Mouse (Mus musculus): Measurements from ENCODE around the gene Mok. TPM values are rescaled to one million over a fixed set of nuclear protein-coding genes. Genes with fewer than 3 reads are reported as not detected.

The Mok gene
- total RNA-seq, 2 experiments from 2014 or later = 0.05 to 0.42 TPM

- no peak for ATAC-seq (replicated peaks; ENCODE audit: low FRiP score, low TSS enrichment, poor library complexity, severe bottlenecking)
Measured at GRCm38 (mm10) chr12:110814924-110815323, 25.8 kb downstream of the Mok start.

- no peak for ATAC-seq (replicated peaks; ENCODE audit: low FRiP score, low TSS enrichment, poor library complexity, severe bottlenecking)
Measured at GRCm38 (mm10) chr12:110813624-110814023, 27.1 kb downstream of the Mok start.

GRCm38 (mm10) chr12:110813132-110813531 lies 27.6 kb downstream of the Mok start:
- ATAC-seq (replicated peaks; ENCODE audit: low FRiP score, low TSS enrichment, poor library complexity, severe bottlenecking) = 0 out of 2 replicates have a peak, but pooled peaks have one; percentile 16

GRCm38 (mm10) chr12:110808848-110809247 lies 31.9 kb downstream of the Mok start:
- ATAC-seq (replicated peaks; ENCODE audit: low FRiP score, low TSS enrichment, poor library complexity, severe bottlenecking) = no peak

GRCm38 (mm10) chr12:110808430-110808829 lies 32.3 kb downstream of the Mok start:
- ATAC-seq (replicated peaks; ENCODE audit: low FRiP score, low TSS enrichment, poor library complexity, severe bottlenecking) = no peak

- no peak for ATAC-seq (replicated peaks; ENCODE audit: low FRiP score, low TSS enrichment, poor library complexity, severe bottlenecking)
Measured at GRCm38 (mm10) chr12:110806301-110806970, 34.3 kb downstream of the Mok start.

GRCm38 (mm10) chr12:110804261-110804660 lies 36.5 kb downstream of the Mok start:
- no peak for ATAC-seq (replicated peaks; ENCODE audit: low FRiP score, low TSS enrichment, poor library complexity, severe bottlenecking)

GRCm38 (mm10) chr12:110802674-110803297 lies 38.0 kb downstream of the Mok start:
- no peak for ATAC-seq (replicated peaks; ENCODE audit: low FRiP score, low TSS enrichment, poor library complexity, severe bottlenecking)

- ATAC-seq (replicated peaks; ENCODE audit: low FRiP score, low TSS enrichment, poor library complexity, severe bottlenecking) = no peak
Measured at GRCm38 (mm10) chr12:110801876-110802464, 38.8 kb downstream of the Mok start.

GRCm38 (mm10) chr12:110799226-110799625 lies 41.5 kb downstream of the Mok start:
- ATAC-seq (replicated peaks; ENCODE audit: low FRiP score, low TSS enrichment, poor library complexity, severe bottlenecking) = no peak

- no peak for ATAC-seq (replicated peaks; ENCODE audit: low FRiP score, low TSS enrichment, poor library complexity, severe bottlenecking)
Measured at GRCm38 (mm10) chr12:110797842-110798431, 42.8 kb downstream of the Mok start.

GRCm38 (mm10) chr12:110797202-110797601 lies 43.5 kb downstream of the Mok start:
- ATAC-seq (replicated peaks; ENCODE audit: low FRiP score, low TSS enrichment, poor library complexity, severe bottlenecking) = no peak

- no peak for ATAC-seq (replicated peaks; ENCODE audit: low FRiP score, low TSS enrichment, poor library complexity, severe bottlenecking)
Measured at GRCm38 (mm10) chr12:110796748-110797147, 44.0 kb downstream of the Mok start.

GRCm38 (mm10) chr12:110795035-110795434 lies 45.7 kb downstream of the Mok start:
- ATAC-seq (replicated peaks; ENCODE audit: low FRiP score, low TSS enrichment, poor library complexity, severe bottlenecking) = 0 out of 2 replicates have a peak, but pooled peaks have one; percentile 21

- no peak for ATAC-seq (replicated peaks; ENCODE audit: low FRiP score, low TSS enrichment, poor library complexity, severe bottlenecking)
Measured at GRCm38 (mm10) chr12:110791026-110791425, 49.7 kb downstream of the Mok start.

- no peak for ATAC-seq (replicated peaks; ENCODE audit: low FRiP score, low TSS enrichment, poor library complexity, severe bottlenecking)
Measured at GRCm38 (mm10) chr12:110790580-110790979, 50.2 kb downstream of the Mok start.

- no peak for ATAC-seq (replicated peaks; ENCODE audit: low FRiP score, low TSS enrichment, poor library complexity, severe bottlenecking)
Measured at GRCm38 (mm10) chr12:110786243-110786642, 54.5 kb downstream of the Mok start.

GRCm38 (mm10) chr12:110784211-110784610 lies 56.5 kb downstream of the Mok start:
- no peak for ATAC-seq (replicated peaks; ENCODE audit: low FRiP score, low TSS enrichment, poor library complexity, severe bottlenecking)

- ATAC-seq (replicated peaks; ENCODE audit: low FRiP score, low TSS enrichment, poor library complexity, severe bottlenecking) = peak; percentile 28; the same call in 1 of the 2 replicates
Measured at GRCm38 (mm10) chr12:110782278-110782677, 58.5 kb downstream of the Mok start.

GRCm38 (mm10) chr12:110781181-110781580 lies 59.6 kb downstream of the Mok start:
- ATAC-seq (replicated peaks; ENCODE audit: low FRiP score, low TSS enrichment, poor library complexity, severe bottlenecking) = no peak
